Mouse (Mus musculus): ENCODE measurements around the gene Micall2. TPM values are rescaled to one million over a fixed set of nuclear protein-coding genes. Genes with fewer than 3 reads are reported as not detected.
A peak's percentile ranks its signal among the peaks of the same experiment; 100 is the strongest.

Micall2 gene
- polyA plus RNA-seq, 1 experiment: 2.6 TPM

GRCm38 (mm10) chr5:139737841-139738591 is 1.9 kb upstream of the Micall2 start:
- TF ChIP-seq CTCF (IDR thresholded peaks at IDR 0.05; ENCODE audit: borderline replicate concordance, insufficient read depth, low read depth, low read length) (no peak), POLR2A (IDR thresholded peaks at IDR 0.05; ENCODE audit: borderline replicate concordance, insufficient read depth, low read length) (no peak)
- DNase-seq: no peak
- 68% methylated on average over 14 of the region's 14 CpGs for WGBS

DNA sequence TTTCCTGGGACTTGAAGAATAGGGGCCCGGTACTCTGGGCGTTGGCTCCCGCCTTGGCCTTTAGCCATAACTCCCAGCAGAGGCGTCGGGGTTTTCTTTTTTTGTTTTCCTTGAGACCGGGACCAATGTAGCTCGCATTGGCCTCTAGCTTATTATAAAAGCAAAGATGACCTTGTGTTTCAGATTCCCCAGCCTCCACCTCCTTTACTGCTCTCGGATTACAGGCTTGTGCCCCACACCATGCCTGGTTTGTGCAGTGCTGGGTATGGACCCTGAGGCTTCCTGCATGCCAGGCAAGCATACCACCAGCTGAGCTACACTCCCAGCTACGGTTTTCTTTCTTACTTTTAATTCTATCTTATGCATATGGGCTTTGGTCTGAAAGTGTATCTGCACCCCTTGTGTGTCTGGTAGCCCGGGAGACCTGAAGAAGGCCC is 386 bp upstream of the Micall2 start:
- TF ChIP-seq POLR2A (IDR thresholded peaks at IDR 0.05; ENCODE audit: borderline replicate concordance, insufficient read depth, low read length): no peak
- no peak for TF ChIP-seq CTCF (IDR thresholded peaks at IDR 0.05; ENCODE audit: borderline replicate concordance, insufficient read depth, low read depth, low read length)
- Histone ChIP-seq H3K27me3 (ENCODE audit: control insufficient read depth, insufficient read depth, low read length) (no peaks in the 10 kb centered on the region), H3K4me3 (replicated peaks; ENCODE audit: insufficient read depth, low read depth, low read length) (no peak overlapping the region), H3K4me1 (ENCODE audit: control insufficient read depth, insufficient read depth, low read length) (peaks cover under 1% of the 10 kb centered on the region), H3K27ac (ENCODE audit: insufficient read depth, low read length) (no peak overlapping the region)
- no peak for DNase-seq
- WGBS: 21% methylated on average over 10 of the region's 10 CpGs

More at GRCm38 (mm10) chr5:139737841-139738591, 1.9 kb upstream of the Micall2 start:
- Histone ChIP-seq H3K4me1 (ENCODE audit: control insufficient read depth, insufficient read depth, low read length) (no peaks in the 10 kb centered on the region; the same call in 1 of the 2 replicates), H3K27me3 (ENCODE audit: control insufficient read depth, insufficient read depth, low read length) (no peaks in the 10 kb centered on the region), H3K27ac (ENCODE audit: insufficient read depth, low read length) (no peak overlapping the region), H3K4me3 (replicated peaks; ENCODE audit: insufficient read depth, low read depth, low read length) (no peak overlapping the region)

DNA sequence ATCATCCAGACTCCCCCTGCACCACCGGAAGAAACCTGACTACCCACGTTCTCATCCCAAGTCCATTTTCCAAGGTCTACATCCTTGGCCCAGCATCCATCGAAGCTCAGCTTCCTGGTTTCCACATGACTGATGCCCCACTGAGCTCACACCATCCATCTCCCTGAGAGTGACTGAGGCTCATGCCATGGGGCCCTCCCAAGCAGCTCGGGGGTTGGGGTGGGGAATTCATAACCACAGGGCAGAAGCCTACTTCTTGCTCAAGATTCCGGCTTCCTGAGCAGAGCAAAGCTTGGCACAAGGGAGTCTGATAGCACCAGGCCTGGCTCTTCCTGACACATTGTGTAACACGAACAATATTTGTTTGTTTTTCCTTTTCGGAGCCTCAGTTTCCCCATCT is 1.4 kb downstream of the Micall2 start:
- H3K4me1 ChIP-seq (ENCODE audit: control insufficient read depth, insufficient read depth, low read length): peaks cover 8% of the 10 kb centered on the region
- no peaks in the 10 kb centered on the region for H3K27me3 ChIP-seq (ENCODE audit: control insufficient read depth, insufficient read depth, low read length)
- no peak for TF ChIP-seq CTCF (IDR thresholded peaks at IDR 0.05; ENCODE audit: borderline replicate concordance, insufficient read depth, low read depth, low read length)
- TF ChIP-seq POLR2A (IDR thresholded peaks at IDR 0.05; ENCODE audit: borderline replicate concordance, insufficient read depth, low read length): no peak
- no peak for DNase-seq
- H3K4me3 ChIP-seq (replicated peaks; ENCODE audit: insufficient read depth, low read depth, low read length): no peak overlapping the region
- WGBS: 75% methylated on average over 7 of the region's 7 CpGs
- H3K27ac ChIP-seq (ENCODE audit: insufficient read depth, low read length): no peak overlapping the region

GRCm38 (mm10) chr5:139734016-139734415 is 2.1 kb downstream of the Micall2 start:
- WGBS: 95% methylated on average over 3 of the region's 3 CpGs
- peaks cover 8% of the 10 kb centered on the region for H3K4me1 ChIP-seq (ENCODE audit: control insufficient read depth, insufficient read depth, low read length)
- H3K27ac ChIP-seq (ENCODE audit: insufficient read depth, low read length): no peak overlapping the region
- TF ChIP-seq CTCF (IDR thresholded peaks at IDR 0.05; ENCODE audit: borderline replicate concordance, insufficient read depth, low read depth, low read length) (no peak), POLR2A (IDR thresholded peaks at IDR 0.05; ENCODE audit: borderline replicate concordance, insufficient read depth, low read length) (no peak)
- no peaks in the 10 kb centered on the region for H3K27me3 ChIP-seq (ENCODE audit: control insufficient read depth, insufficient read depth, low read length)
- DNase-seq: no peak
- H3K4me3 ChIP-seq (replicated peaks; ENCODE audit: insufficient read depth, low read depth, low read length): no peak overlapping the region

GRCm38 (mm10) chr5:139732634-139733107 is 3.5 kb downstream of the Micall2 start:
- Histone ChIP-seq H3K4me1 (ENCODE audit: control insufficient read depth, insufficient read depth, low read length) (peaks cover 8% of the 10 kb centered on the region), H3K27me3 (ENCODE audit: control insufficient read depth, insufficient read depth, low read length) (no peaks in the 10 kb centered on the region), H3K27ac (ENCODE audit: insufficient read depth, low read length) (no peak overlapping the region), H3K4me3 (replicated peaks; ENCODE audit: insufficient read depth, low read depth, low read length) (no peak overlapping the region)
- no peak for DNase-seq
- 62% methylated on average over 11 of the region's 11 CpGs for WGBS
- TF ChIP-seq CTCF (IDR thresholded peaks at IDR 0.05; ENCODE audit: borderline replicate concordance, insufficient read depth, low read depth, low read length) (no peak), POLR2A (IDR thresholded peaks at IDR 0.05; ENCODE audit: borderline replicate concordance, insufficient read depth, low read length) (no peak)

DNA sequence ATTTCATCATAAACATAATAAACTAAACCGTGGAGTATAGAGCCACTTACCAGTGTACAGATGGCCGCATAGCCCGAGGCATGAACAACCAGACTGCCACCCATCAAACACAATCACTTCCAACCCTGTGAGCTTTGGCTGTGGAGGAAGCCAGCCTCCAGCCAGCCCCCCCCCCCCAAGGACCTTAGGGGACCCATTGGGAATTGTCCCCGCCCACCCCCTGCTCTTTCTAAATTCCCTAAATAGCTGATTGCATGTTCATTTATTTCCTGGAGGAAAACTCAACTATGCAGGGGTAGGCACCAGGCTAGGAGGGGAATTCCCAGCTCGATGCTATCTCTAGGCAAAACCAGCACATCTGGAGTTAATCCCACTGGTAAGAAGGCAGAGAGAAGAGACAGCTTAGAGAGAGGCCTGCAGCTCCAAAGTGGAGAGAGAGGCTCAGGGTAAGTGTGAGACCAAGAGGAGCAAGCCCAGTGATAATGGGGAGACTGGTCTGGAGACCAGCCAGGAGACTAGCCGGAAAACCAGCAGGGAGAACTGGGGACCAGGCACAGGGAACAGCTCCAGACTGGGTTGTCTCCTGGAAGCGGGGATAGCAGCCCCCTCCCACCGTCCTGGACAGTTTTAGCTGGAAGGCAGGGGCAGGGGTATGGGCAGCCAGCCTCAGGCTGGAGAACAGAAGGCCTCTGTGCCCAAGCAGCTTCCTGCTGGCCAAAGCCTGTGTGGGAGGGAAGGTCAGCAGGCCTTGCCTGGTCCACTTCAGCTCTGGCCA is 5.2 kb downstream of the Micall2 start:
- Histone ChIP-seq H3K27me3 (ENCODE audit: control insufficient read depth, insufficient read depth, low read length) (no peaks in the 10 kb centered on the region), H3K4me1 (ENCODE audit: control insufficient read depth, insufficient read depth, low read length) (peaks cover 8% of the 10 kb centered on the region), H3K27ac (ENCODE audit: insufficient read depth, low read length) (no peak overlapping the region; the same call in 1 of the 2 replicates), H3K4me3 (replicated peaks; ENCODE audit: insufficient read depth, low read depth, low read length) (no peak overlapping the region)
- 29% methylated on average over 8 of the region's 8 CpGs for WGBS
- TF ChIP-seq POLR2A (IDR thresholded peaks at IDR 0.05; ENCODE audit: borderline replicate concordance, insufficient read depth, low read length) (no peak), CTCF (IDR thresholded peaks at IDR 0.05; ENCODE audit: borderline replicate concordance, insufficient read depth, low read depth, low read length) (no peak)
- peak in 1 of 2 experiments; percentile 51 for DNase-seq

DNA sequence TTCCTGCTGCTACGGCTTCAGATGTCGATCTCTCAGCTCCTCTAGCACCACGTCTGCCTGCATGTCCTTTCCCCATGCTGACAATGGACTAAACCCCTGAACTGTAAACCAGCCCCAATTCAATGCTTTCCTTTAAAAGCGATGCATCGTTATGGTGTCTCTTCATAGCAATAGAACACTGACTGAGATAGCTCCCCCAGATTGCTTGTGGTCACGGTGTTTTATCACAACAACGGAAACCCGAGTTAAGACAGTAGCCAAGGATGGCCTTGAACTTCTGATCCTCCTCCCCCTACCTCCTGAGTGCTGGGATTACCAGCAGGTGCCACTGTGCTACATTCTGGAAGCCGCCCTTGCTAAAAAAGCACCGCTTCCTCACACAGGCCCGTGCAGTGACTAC is 8.9 kb downstream of the Micall2 start:
- TF ChIP-seq POLR2A (IDR thresholded peaks at IDR 0.05; ENCODE audit: borderline replicate concordance, insufficient read depth, low read length) (no peak), CTCF (IDR thresholded peaks at IDR 0.05; ENCODE audit: borderline replicate concordance, insufficient read depth, low read depth, low read length) (no peak)
- H3K27ac ChIP-seq (ENCODE audit: insufficient read depth, low read length): no peak overlapping the region
- H3K4me3 ChIP-seq (replicated peaks; ENCODE audit: insufficient read depth, low read depth, low read length): no peak overlapping the region
- DNase-seq: no peak
- peaks cover 8% of the 10 kb centered on the region for H3K4me1 ChIP-seq (ENCODE audit: control insufficient read depth, insufficient read depth, low read length)
- WGBS: 84% methylated on average over 11 of the region's 11 CpGs
- no peaks in the 10 kb centered on the region for H3K27me3 ChIP-seq (ENCODE audit: control insufficient read depth, insufficient read depth, low read length)
